Mouse (Mus musculus): ENCODE results near the gene Zfpm1. TPM values are rescaled to one million over a fixed set of nuclear protein-coding genes. Genes with fewer than 3 reads are reported as not detected.
A peak's percentile ranks its signal among the peaks of the same experiment; 100 is the strongest.

The Zfpm1 gene
- polyA plus RNA-seq, 1 experiment from 2014 or later = 0.41 TPM

GRCm38 (mm10) chr8:122280588-122281316 lies 1.2 kb upstream of the Zfpm1 start:
- H3K36me3 ChIP-seq (ENCODE audit: control insufficient read depth, insufficient read depth, low read length) = no peaks in the 10 kb centered on the region
- no peaks in the 10 kb centered on the region for H3K9me3 ChIP-seq (replicated peaks; ENCODE audit: control insufficient read depth, low read length)
- H3K27ac ChIP-seq (ENCODE audit: low read depth, low read length) = no peak overlapping the region
- peaks cover 27% of the 10 kb centered on the region for H3K27me3 ChIP-seq (replicated peaks; ENCODE audit: control insufficient read depth, insufficient read depth, low read length)
- H3K9ac ChIP-seq (ENCODE audit: low read length) = 0 out of 2 replicates have a peak overlapping the region, but pooled peaks have one; percentile 21
- WGBS = 14% methylated on average over 20 of the region's 20 CpGs
- no peak for DNase-seq (ENCODE audit: low spot score)
- peaks cover 19% of the 10 kb centered on the region for H3K4me1 ChIP-seq (ENCODE audit: control insufficient read depth, insufficient read depth, low read length)
- peak overlapping the region; percentile 51; the same call in 1 of the 2 replicates for H3K4me3 ChIP-seq (ENCODE audit: low read depth, low read length)
- ATAC-seq = peak; percentile 27
- peak overlapping the region; percentile 99 for H3K4me2 ChIP-seq (ENCODE audit: low read length)

GRCm38 (mm10) chr8:122281317-122282034 lies 465 bp upstream of the Zfpm1 start:
- Histone ChIP-seq H3K9ac (ENCODE audit: low read length) (0 out of 2 replicates have a peak overlapping the region, but pooled peaks have one; percentile 21), H3K4me1 (ENCODE audit: control insufficient read depth, insufficient read depth, low read length) (peaks cover 19% of the 10 kb centered on the region), H3K27ac (ENCODE audit: low read depth, low read length) (0 out of 2 replicates have a peak overlapping the region, but pooled peaks have one; percentile 33), H3K4me3 (ENCODE audit: low read depth, low read length) (peak overlapping the region; percentile 51), H3K9me3 (replicated peaks; ENCODE audit: control insufficient read depth, low read length) (no peaks in the 10 kb centered on the region), H3K4me2 (ENCODE audit: low read length) (peak overlapping the region; percentile 99), H3K36me3 (ENCODE audit: control insufficient read depth, insufficient read depth, low read length) (no peaks in the 10 kb centered on the region), H3K27me3 (replicated peaks; ENCODE audit: control insufficient read depth, insufficient read depth, low read length) (peaks cover 32% of the 10 kb centered on the region)
- under 1% methylated on average over 44 of the region's 47 CpGs for WGBS
- peak; percentile 92 for ATAC-seq
- peak; percentile 97 for DNase-seq (ENCODE audit: low spot score)

GRCm38 (mm10) chr8:122282501-122283355 lies 787 bp downstream of the Zfpm1 start:
- H3K4me1 ChIP-seq (ENCODE audit: control insufficient read depth, insufficient read depth, low read length) = peaks cover 19% of the 10 kb centered on the region
- ATAC-seq (no peak), DNase-seq (ENCODE audit: low spot score) (no peak)

GRCm38 (mm10) chr8:122283356-122284202 lies 1.6 kb downstream of the Zfpm1 start:
- H3K27me3 ChIP-seq (replicated peaks; ENCODE audit: control insufficient read depth, insufficient read depth, low read length) = peaks cover 32% of the 10 kb centered on the region
- ATAC-seq (no peak), DNase-seq (ENCODE audit: low spot score) (no peak)
- WGBS = under 1% methylated on average over 36 of the region's 37 CpGs
- peak overlapping the region; percentile 29; the same call in 1 of the 2 replicates for H3K27ac ChIP-seq (ENCODE audit: low read depth, low read length)
- peak overlapping the region; percentile 61; the same call in 1 of the 2 replicates for H3K9ac ChIP-seq (ENCODE audit: low read length)
- H3K4me3 ChIP-seq (ENCODE audit: low read depth, low read length) = peak overlapping the region; percentile 51
- no peaks in the 10 kb centered on the region for H3K9me3 ChIP-seq (replicated peaks; ENCODE audit: control insufficient read depth, low read length)
- no peaks in the 10 kb centered on the region for H3K36me3 ChIP-seq (ENCODE audit: control insufficient read depth, insufficient read depth, low read length)
- peaks cover 19% of the 10 kb centered on the region for H3K4me1 ChIP-seq (ENCODE audit: control insufficient read depth, insufficient read depth, low read length)
- peak overlapping the region; percentile 99 for H3K4me2 ChIP-seq (ENCODE audit: low read length)

More at GRCm38 (mm10) chr8:122282501-122283355, 787 bp downstream of the Zfpm1 start:
- H3K27me3 ChIP-seq (replicated peaks; ENCODE audit: control insufficient read depth, insufficient read depth, low read length) = peaks cover 32% of the 10 kb centered on the region
- under 1% methylated on average over 55 of the region's 70 CpGs for WGBS
- no peaks in the 10 kb centered on the region for H3K9me3 ChIP-seq (replicated peaks; ENCODE audit: control insufficient read depth, low read length)
- peak overlapping the region; percentile 99 for H3K4me2 ChIP-seq (ENCODE audit: low read length)
- no peaks in the 10 kb centered on the region for H3K36me3 ChIP-seq (ENCODE audit: control insufficient read depth, insufficient read depth, low read length)
- H3K9ac ChIP-seq (ENCODE audit: low read length) = peak overlapping the region; percentile 61
- H3K4me3 ChIP-seq (ENCODE audit: low read depth, low read length) = peak overlapping the region; percentile 51
- no peak overlapping the region for H3K27ac ChIP-seq (ENCODE audit: low read depth, low read length)

GRCm38 (mm10) chr8:122284203-122284658 lies 2.3 kb downstream of the Zfpm1 start:
- peaks cover 32% of the 10 kb centered on the region for H3K27me3 ChIP-seq (replicated peaks; ENCODE audit: control insufficient read depth, insufficient read depth, low read length)
- ATAC-seq = no peak

GRCm38 (mm10) chr8:122284659-122285261 lies 2.8 kb downstream of the Zfpm1 start:
- Histone ChIP-seq H3K27me3 (replicated peaks; ENCODE audit: control insufficient read depth, insufficient read depth, low read length) (peaks cover 32% of the 10 kb centered on the region), H3K27ac (ENCODE audit: low read depth, low read length) (no peak overlapping the region), H3K4me1 (ENCODE audit: control insufficient read depth, insufficient read depth, low read length) (peaks cover 19% of the 10 kb centered on the region), H3K36me3 (ENCODE audit: control insufficient read depth, insufficient read depth, low read length) (no peaks in the 10 kb centered on the region), H3K9me3 (replicated peaks; ENCODE audit: control insufficient read depth, low read length) (no peaks in the 10 kb centered on the region), H3K4me3 (ENCODE audit: low read depth, low read length) (peak overlapping the region; percentile 51), H3K4me2 (ENCODE audit: low read length) (peak overlapping the region; percentile 99), H3K9ac (ENCODE audit: low read length) (peak overlapping the region; percentile 46; the same call in 1 of the 2 replicates)
- ATAC-seq (no peak), DNase-seq (ENCODE audit: low spot score) (no peak)
- 5% methylated on average over 21 of the region's 21 CpGs for WGBS

More at GRCm38 (mm10) chr8:122284203-122284658, 2.3 kb downstream of the Zfpm1 start:
- Histone ChIP-seq H3K4me1 (ENCODE audit: control insufficient read depth, insufficient read depth, low read length) (peaks cover 19% of the 10 kb centered on the region), H3K9ac (ENCODE audit: low read length) (peak overlapping the region; percentile 46; the same call in 1 of the 2 replicates), H3K4me2 (ENCODE audit: low read length) (peak overlapping the region; percentile 99), H3K27ac (ENCODE audit: low read depth, low read length) (peak overlapping the region; percentile 29; the same call in 1 of the 2 replicates), H3K36me3 (ENCODE audit: control insufficient read depth, insufficient read depth, low read length) (no peaks in the 10 kb centered on the region), H3K4me3 (ENCODE audit: low read depth, low read length) (peak overlapping the region; percentile 51), H3K9me3 (replicated peaks; ENCODE audit: control insufficient read depth, low read length) (no peaks in the 10 kb centered on the region)
- under 1% methylated on average over 33 of the region's 33 CpGs for WGBS
- peak; percentile 71 for DNase-seq (ENCODE audit: low spot score)

GRCm38 (mm10) chr8:122285727-122286126 lies 3.8 kb downstream of the Zfpm1 start:
- ATAC-seq (no peak), DNase-seq (ENCODE audit: low spot score) (no peak)
- Histone ChIP-seq H3K36me3 (ENCODE audit: control insufficient read depth, insufficient read depth, low read length) (no peaks in the 10 kb centered on the region), H3K4me1 (ENCODE audit: control insufficient read depth, insufficient read depth, low read length) (peaks cover 19% of the 10 kb centered on the region), H3K27ac (ENCODE audit: low read depth, low read length) (no peak overlapping the region), H3K9ac (ENCODE audit: low read length) (no peak overlapping the region), H3K27me3 (replicated peaks; ENCODE audit: control insufficient read depth, insufficient read depth, low read length) (peaks cover 32% of the 10 kb centered on the region), H3K4me2 (ENCODE audit: low read length) (no peak overlapping the region), H3K4me3 (ENCODE audit: low read depth, low read length) (no peak overlapping the region), H3K9me3 (replicated peaks; ENCODE audit: control insufficient read depth, low read length) (no peaks in the 10 kb centered on the region)
- 69% methylated on average over 6 of the region's 6 CpGs for WGBS

All from forebrain, embryonic 14.5 days (tissue).